Mouse (Mus musculus): Measurements from ENCODE around the gene Trp53tg5. TPM values are rescaled to one million over a fixed set of nuclear protein-coding genes. Genes with fewer than 3 reads are reported as not detected.

The Trp53tg5 gene
- polyA plus RNA-seq, 1 experiment from 2014 or later, result not detected

GRCm38 (mm10) chr2:164512121-164512909 lies 38.8 kb upstream of the Trp53tg5 start:
- TF ChIP-seq EP300 (optimal IDR thresholded peaks at IDR 0.05), result no peak
- TF ChIP-seq CTCF (IDR thresholded peaks at IDR 0.05; ENCODE audit: low read depth), result no peak
- peak; percentile 33 for DNase-seq (ENCODE audit: low spot score)
- Histone ChIP-seq H3K36me3 (ENCODE audit: control insufficient read depth, insufficient read depth, low read length) (0 out of 2 replicates have a peak, but pooled peaks cover 2% of the 10 kb centered on the region), H3K9ac (ENCODE audit: low read length) (no peak overlapping the region), H3K27me3 (ENCODE audit: control insufficient read depth, insufficient read depth, low read length) (no peaks in the 10 kb centered on the region), H3K4me1 (replicated peaks; ENCODE audit: control insufficient read depth, insufficient read depth) (peaks cover 3% of the 10 kb centered on the region; the same call in 1 of the 2 replicates), H3K27ac (replicated peaks) (peak overlapping the region; percentile 30; the same call in 1 of the 2 replicates), H3K4me3 (ENCODE audit: low read depth, low read length) (no peak overlapping the region), H3K4me2 (replicated peaks; ENCODE audit: low read depth) (no peak overlapping the region), H3K9me3 (ENCODE audit: control insufficient read depth, low read length) (no peaks in the 10 kb centered on the region)
- WGBS, result 45% methylated on average over 12 of the region's 14 CpGs
- peak; percentile 65 for ATAC-seq (ENCODE audit: low FRiP score, low TSS enrichment)

GRCm38 (mm10) chr2:164510621-164511190 lies 37.2 kb upstream of the Trp53tg5 start:
- Histone ChIP-seq H3K27ac (replicated peaks) (no peak overlapping the region), H3K36me3 (ENCODE audit: control insufficient read depth, insufficient read depth, low read length) (0 out of 2 replicates have a peak, but pooled peaks cover 2% of the 10 kb centered on the region), H3K9me3 (ENCODE audit: control insufficient read depth, low read length) (no peaks in the 10 kb centered on the region), H3K4me2 (replicated peaks; ENCODE audit: low read depth) (no peak overlapping the region), H3K4me3 (ENCODE audit: low read depth, low read length) (no peak overlapping the region), H3K27me3 (ENCODE audit: control insufficient read depth, insufficient read depth, low read length) (no peaks in the 10 kb centered on the region), H3K9ac (ENCODE audit: low read length) (no peak overlapping the region), H3K4me1 (replicated peaks; ENCODE audit: control insufficient read depth, insufficient read depth) (peaks cover 3% of the 10 kb centered on the region; the same call in 1 of the 2 replicates)
- no peak for TF ChIP-seq EP300 (optimal IDR thresholded peaks at IDR 0.05)
- TF ChIP-seq CTCF (IDR thresholded peaks at IDR 0.05; ENCODE audit: low read depth), result no peak
- DNase-seq (ENCODE audit: low spot score), result no peak
- no peak for ATAC-seq (ENCODE audit: low FRiP score, low TSS enrichment)
- 37% methylated on average over 5 of the region's 5 CpGs for WGBS

GRCm38 (mm10) chr2:164507811-164508210 lies 34.3 kb upstream of the Trp53tg5 start:
- no peak for ATAC-seq (ENCODE audit: low FRiP score, low TSS enrichment)
- Histone ChIP-seq H3K4me3 (ENCODE audit: low read depth, low read length) (no peak overlapping the region), H3K4me2 (replicated peaks; ENCODE audit: low read depth) (no peak overlapping the region), H3K9me3 (ENCODE audit: control insufficient read depth, low read length) (0 out of 2 replicates have a peak, but pooled peaks cover 2% of the 10 kb centered on the region), H3K4me1 (replicated peaks; ENCODE audit: control insufficient read depth, insufficient read depth) (no peaks in the 10 kb centered on the region; the same call in 1 of the 2 replicates), H3K27me3 (ENCODE audit: control insufficient read depth, insufficient read depth, low read length) (no peaks in the 10 kb centered on the region), H3K36me3 (ENCODE audit: control insufficient read depth, insufficient read depth, low read length) (peaks cover 12% of the 10 kb centered on the region), H3K27ac (replicated peaks) (no peak overlapping the region), H3K9ac (ENCODE audit: low read length) (no peak overlapping the region)
- TF ChIP-seq CTCF (IDR thresholded peaks at IDR 0.05; ENCODE audit: low read depth), result no peak
- TF ChIP-seq EP300 (optimal IDR thresholded peaks at IDR 0.05), result no peak
- 90% methylated on average over 19 of the region's 19 CpGs for WGBS
- no peak for DNase-seq (ENCODE audit: low spot score)

- no peak overlapping the region for H3K27ac ChIP-seq (replicated peaks)
- no peaks in the 10 kb centered on the region for H3K27me3 ChIP-seq (ENCODE audit: control insufficient read depth, insufficient read depth, low read length)
- no peak overlapping the region for H3K9ac ChIP-seq (ENCODE audit: low read length)
- WGBS, result 70% methylated on average over 4 of the region's 4 CpGs
- DNase-seq (ENCODE audit: low spot score) (no peak), ATAC-seq (ENCODE audit: low FRiP score, low TSS enrichment) (no peak)
- H3K4me1 ChIP-seq (replicated peaks; ENCODE audit: control insufficient read depth, insufficient read depth), result no peaks in the 10 kb centered on the region
- TF ChIP-seq EP300 (optimal IDR thresholded peaks at IDR 0.05) (no peak), CTCF (IDR thresholded peaks at IDR 0.05; ENCODE audit: low read depth) (peak; percentile 32)
- no peak overlapping the region for H3K4me3 ChIP-seq (ENCODE audit: low read depth, low read length)
- no peak overlapping the region for H3K4me2 ChIP-seq (replicated peaks; ENCODE audit: low read depth)
- 0 out of 2 replicates have a peak, but pooled peaks cover 2% of the 10 kb centered on the region for H3K9me3 ChIP-seq (ENCODE audit: control insufficient read depth, low read length)
- peaks cover 19% of the 10 kb centered on the region for H3K36me3 ChIP-seq (ENCODE audit: control insufficient read depth, insufficient read depth, low read length)
Measured at GRCm38 (mm10) chr2:164505619-164506347, 32.3 kb upstream of the Trp53tg5 start.

- H3K27ac ChIP-seq (replicated peaks), result no peak overlapping the region
- peak; percentile 26 for TF ChIP-seq CTCF (IDR thresholded peaks at IDR 0.05; ENCODE audit: low read depth)
- TF ChIP-seq EP300 (optimal IDR thresholded peaks at IDR 0.05), result no peak
- H3K9ac ChIP-seq (ENCODE audit: low read length), result no peak overlapping the region
- peaks cover 19% of the 10 kb centered on the region for H3K36me3 ChIP-seq (ENCODE audit: control insufficient read depth, insufficient read depth, low read length)
- no peaks in the 10 kb centered on the region for H3K4me1 ChIP-seq (replicated peaks; ENCODE audit: control insufficient read depth, insufficient read depth)
- no peak overlapping the region for H3K4me2 ChIP-seq (replicated peaks; ENCODE audit: low read depth)
- 0 out of 2 replicates have a peak, but pooled peaks cover 2% of the 10 kb centered on the region for H3K9me3 ChIP-seq (ENCODE audit: control insufficient read depth, low read length)
- H3K4me3 ChIP-seq (ENCODE audit: low read depth, low read length), result no peak overlapping the region
- no peak for DNase-seq (ENCODE audit: low spot score)
- ATAC-seq (ENCODE audit: low FRiP score, low TSS enrichment), result no peak
- no peaks in the 10 kb centered on the region for H3K27me3 ChIP-seq (ENCODE audit: control insufficient read depth, insufficient read depth, low read length)
- WGBS, result 99% methylated on average over 3 of the region's 3 CpGs
Measured at GRCm38 (mm10) chr2:164504919-164505318, 31.4 kb upstream of the Trp53tg5 start.

Measured in stomach, postnatal 0 days (tissue).